Comparison of ENCODE assay signal across 1 mouse cellular context in the genomic region with DNA sequence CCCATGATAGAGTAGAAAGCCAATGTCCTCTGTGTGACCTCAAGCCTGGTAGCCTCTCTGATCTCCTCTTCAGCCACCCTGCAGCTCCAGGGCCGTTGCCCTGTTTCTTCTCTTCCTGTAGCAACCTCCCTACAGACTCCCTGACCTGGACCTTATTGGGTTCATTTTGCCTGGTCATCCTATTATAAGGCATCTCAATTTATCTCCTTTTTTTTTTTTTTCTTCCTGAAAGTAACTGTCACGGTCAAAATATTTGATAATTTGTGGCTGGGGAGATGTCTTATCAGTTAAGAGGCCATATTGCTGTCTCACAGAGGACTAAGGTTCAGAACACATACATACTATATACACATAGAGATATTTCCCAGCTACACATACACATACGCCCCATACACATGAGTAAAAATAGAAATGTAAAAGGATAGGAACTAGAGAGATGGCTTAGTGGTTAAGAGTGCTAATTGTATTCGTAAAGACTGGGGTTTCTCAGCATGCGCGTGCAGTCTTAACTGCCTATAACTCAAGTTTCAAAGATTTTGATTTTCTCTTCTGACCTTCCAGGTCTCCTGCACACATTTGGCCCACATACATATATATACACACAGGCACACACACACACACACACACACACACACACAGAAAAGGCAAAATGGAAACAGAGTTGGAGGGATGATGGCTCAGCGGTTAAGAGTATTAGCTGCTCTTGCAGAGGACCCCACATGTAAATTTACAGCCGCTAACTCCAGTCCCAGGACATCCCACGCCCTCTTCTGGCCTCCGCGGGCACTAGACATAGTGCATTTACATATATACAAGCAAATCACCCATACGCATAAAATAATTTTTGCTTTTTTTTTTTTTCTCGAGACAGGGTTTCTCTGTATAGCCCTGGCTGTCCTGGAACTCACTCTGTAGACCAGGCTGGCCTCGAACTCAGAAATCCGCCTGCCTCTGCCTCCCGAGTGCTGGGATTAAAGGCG.
TF ChIP-seq lines count a peak whose summit lies in the region.

No protein-coding gene starts in this region.

TF ChIP-seq in CH12.LX, 34 proteins besides CTCF, POLR2A, EP300 and RAD21:
- TF ChIP-seq TBP (conservative IDR thresholded peaks at IDR 0.05; ENCODE audit: low read depth, low read length): 0 out of 2 replicates have a peak, but pooled peaks have one; percentile 31
- peak; percentile 56; the same call in 1 of the 2 replicates for TF ChIP-seq SIN3A (IDR thresholded peaks at IDR 0.05; ENCODE audit: low read length)
- peak; percentile 66 for TF ChIP-seq MXI1 (IDR thresholded peaks at IDR 0.05; ENCODE audit: low read depth, low read length)
- TF ChIP-seq MAFK (IDR thresholded peaks at IDR 0.05; ENCODE audit: insufficient replicate concordance, low read length): 0 out of 2 replicates have a peak, but pooled peaks have one; percentile 16
- TF ChIP-seq ELF1 (IDR thresholded peaks at IDR 0.05; ENCODE audit: low read depth, low read length): no peak
- peak; percentile 91 for TF ChIP-seq CHD1 (IDR thresholded peaks at IDR 0.05; ENCODE audit: low read depth, low read length)
- peak; percentile 68 for TF ChIP-seq ZNF384 (IDR thresholded peaks at IDR 0.05; ENCODE audit: low read depth, low read length)
- TF ChIP-seq HCFC1 (IDR thresholded peaks at IDR 0.05; ENCODE audit: low read depth, low read length): no peak
- peak; percentile 61; the same call in 1 of the 2 replicates for TF ChIP-seq MAX (IDR thresholded peaks at IDR 0.05; ENCODE audit: low read length)
- peak; percentile 39 for TF ChIP-seq MEF2A (IDR thresholded peaks at IDR 0.05; ENCODE audit: borderline replicate concordance, low read depth, low read length)
- peak; percentile 51 for TF ChIP-seq SMC3 (IDR thresholded peaks at IDR 0.05; ENCODE audit: low read depth, low read length)
- TF ChIP-seq BHLHE40 (IDR thresholded peaks at IDR 0.05; ENCODE audit: low read depth, low read length): no peak; the same call in 1 of the 2 replicates
- TF ChIP-seq ETS1 (conservative IDR thresholded peaks at IDR 0.05; ENCODE audit: low read depth, low read length): peak; percentile 50; the same call in 1 of the 2 replicates
TF ChIP-seq in CH12.LX: peak in this region for 10.
